Mouse (Mus musculus) heart, postnatal 0 days (tissue): Measurements from ENCODE around the gene Carmil1. TPM values are rescaled to one million over a fixed set of nuclear protein-coding genes. Genes with fewer than 3 reads are reported as not detected.

Experiments used
- ATAC-seq: fragments of 200-750 bp; cut with Nextera tagmentation; 2 replicates; pipeline ENCODE4 v1.8.0; 2017; ENCODE audit warnings: low read depth, moderate number of reproducible peaks, moderate library complexity; ENCODE audit not compliant: insufficient read depth
- DNase-seq: peaks from one replicate; pipeline ENCODE4 v3.0.0-alpha.2; 2016; ENCODE audit warnings: low spot score
- H3K27ac ChIP-seq: fragments of 300-500 bp; sonication (generic); 2 replicates; pipeline ENCODE4 v1.5.1; 2014; ENCODE audit warnings: low read depth, mild to moderate bottlenecking
- H3K27me3 ChIP-seq: fragments of 300-500 bp; sonication (generic); 2 replicates; pipeline ENCODE4 v1.6.1; 2014; ENCODE audit warnings: low read length, mixed read lengths; ENCODE audit not compliant: control insufficient read depth, insufficient read depth
- H3K36me3 ChIP-seq: fragments of 300-500 bp; sonication (generic); replicated peaks from 2 replicates; pipeline ENCODE4 v1.6.1; 2014; ENCODE audit warnings: low read length, mixed read lengths; ENCODE audit not compliant: control insufficient read depth, insufficient read depth
- H3K4me1 ChIP-seq: fragments of 300-500 bp; sonication (generic); 2 replicates; pipeline ENCODE4 v1.6.1; 2014; ENCODE audit warnings: antibody characterized with exemption; ENCODE audit not compliant: control insufficient read depth, insufficient read depth
- H3K4me2 ChIP-seq: fragments of 300-500 bp; sonication (generic); 2 replicates; pipeline ENCODE4 v1.6.1; 2014; ENCODE audit warnings: low read depth, mild to moderate bottlenecking, low read length, moderate library complexity
- H3K4me3 ChIP-seq: fragments of 300-500 bp; sonication (generic); 2 replicates; pipeline ENCODE4 v1.5.1; 2014; ENCODE audit warnings: low read depth, low read length
- H3K9ac ChIP-seq: fragments of 300-500 bp; sonication (generic); replicated peaks from 2 replicates; pipeline ENCODE4 v1.6.1; 2014; ENCODE audit warnings: low read depth, low read length, mixed read lengths
- H3K9me3 ChIP-seq: fragments of 300-500 bp; sonication (generic); replicated peaks from 2 replicates; pipeline ENCODE4 v1.6.1; 2016; ENCODE audit warnings: low read length; ENCODE audit not compliant: control insufficient read depth
- CTCF ChIP-seq: IDR thresholded peaks from 2 replicates; pipeline ENCODE4 v1.5.1; 2016; ENCODE audit warnings: antibody characterized with exemption, control low read depth, low read depth
- EP300 ChIP-seq: IDR thresholded peaks from 2 replicates; pipeline ENCODE4 v1.6.1; 2016; ENCODE audit warnings: antibody characterized with exemption, low read depth
- WGBS: fragments of 180-500 bp; shearing (Covaris S2); extraction: QIAGEN DNeasy Blood & Tissue Kit; methylation state at CpG from one replicate; pipeline ENCODE4 v1.1.7; 2014; 5-methylcytosine and 5-hydroxymethylcytosine counted together
- polyA plus RNA-seq: library from polyadenylated mRNA; unstranded; fragments of >200 nt; fragmentation: Nextera tagmentation; extraction: Ambion mirVana; gene quantifications from 2 replicates; pipeline ENCODE4 v1.2.1, GENCODE M21; 2015
- total RNA-seq: library from RNA; depleted of rRNA; stranded (reverse); fragments of >200 nt; gene quantifications from 2 replicates; pipeline ENCODE4 v1.2.3, GENCODE M21; 2014; ENCODE audit warnings: low replicate concordance

The Carmil1 gene
- total and polyA plus RNA-seq, 2 experiments from 2014 or later = 1.1 to 4.3 TPM

DNA sequence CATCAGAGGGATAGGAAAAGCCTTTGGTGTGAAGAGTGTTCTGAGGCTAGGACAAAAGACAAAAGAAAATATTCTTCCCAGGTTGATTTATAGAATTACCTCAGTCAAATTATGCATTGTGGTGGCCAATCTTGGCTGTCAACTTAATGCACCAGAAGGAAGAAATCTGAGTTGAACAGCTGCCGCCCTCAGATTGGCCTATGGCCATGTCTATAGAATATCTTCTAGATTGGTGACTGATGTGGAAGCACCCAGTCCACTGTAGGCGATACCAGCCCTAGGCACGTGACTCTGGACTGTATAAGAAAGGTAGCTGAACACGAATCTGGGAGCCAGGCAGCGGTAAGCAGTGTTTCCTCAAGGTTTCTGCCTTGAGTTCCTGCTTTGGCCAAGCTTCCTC, 134.1 kb downstream of the Carmil1 start:
- WGBS = 80% methylated on average over 5 of the region's 5 CpGs
- Histone ChIP-seq H3K27ac (no peak overlapping the region), H3K27me3 (peaks cover 22% of the 10 kb centered on the region), H3K9me3 (no peaks in the 10 kb centered on the region), H3K4me1 (peaks cover 5% of the 10 kb centered on the region), H3K9ac (no peak overlapping the region), H3K4me3 (no peak overlapping the region), H3K36me3 (no peaks in the 10 kb centered on the region), H3K4me2 (no peak overlapping the region)
- DNase-seq (no peak), ATAC-seq (no peak)
- TF ChIP-seq CTCF = no peak

DNA sequence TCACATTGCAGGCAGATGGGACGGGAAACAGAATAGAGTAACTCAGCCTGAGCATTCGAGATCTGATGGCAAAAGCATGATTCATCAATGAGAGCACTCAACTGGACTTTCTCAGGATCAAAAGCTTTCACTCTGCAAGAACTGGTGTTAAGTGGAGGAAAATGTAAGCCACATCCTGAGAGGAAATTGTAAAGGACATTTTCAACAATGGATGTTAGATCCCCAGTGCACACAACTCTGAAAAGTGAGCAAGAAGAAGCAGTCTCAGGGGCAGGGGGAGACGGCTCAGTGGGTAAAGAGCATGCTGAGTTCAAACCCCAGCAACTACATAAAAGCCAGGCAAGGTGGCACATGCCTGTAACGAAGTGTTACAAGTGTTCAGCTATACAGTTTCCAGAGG, 135.7 kb downstream of the Carmil1 start:
- H3K36me3 ChIP-seq = no peaks in the 10 kb centered on the region
- DNase-seq (no peak), ATAC-seq (no peak)
- H3K4me2 ChIP-seq = no peak overlapping the region
- no peak overlapping the region for H3K4me3 ChIP-seq
- peaks cover 37% of the 10 kb centered on the region for H3K27me3 ChIP-seq
- no peak for TF ChIP-seq CTCF
- no peak for TF ChIP-seq EP300
- H3K9ac ChIP-seq = no peak overlapping the region
- H3K9me3 ChIP-seq = no peaks in the 10 kb centered on the region
- WGBS = 48% methylated on average over 4 of the region's 4 CpGs
- H3K4me1 ChIP-seq = peaks cover 5% of the 10 kb centered on the region
- no peak overlapping the region for H3K27ac ChIP-seq

DNA sequence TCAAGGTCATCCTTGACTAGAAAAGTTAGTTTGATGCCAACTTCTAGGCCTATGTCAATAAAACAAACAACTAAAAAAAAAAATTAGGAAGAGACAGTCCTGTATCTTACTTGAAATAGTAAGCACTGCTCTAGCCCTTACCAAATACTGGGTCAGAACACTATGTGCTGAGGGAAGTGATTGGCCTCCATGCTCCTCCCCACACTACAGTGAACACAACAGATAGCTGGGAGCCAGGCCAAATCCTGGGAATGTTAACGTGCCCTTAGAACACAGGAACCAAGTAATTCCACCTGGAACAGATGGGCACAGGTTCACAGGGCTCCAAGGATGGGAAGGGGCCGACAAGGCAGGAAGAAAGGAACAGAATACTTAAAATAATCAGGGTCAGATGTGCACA, 136.5 kb downstream of the Carmil1 start:
- Histone ChIP-seq H3K4me2 (no peak overlapping the region), H3K9ac (no peak overlapping the region), H3K4me3 (no peak overlapping the region), H3K4me1 (peaks cover 5% of the 10 kb centered on the region), H3K27me3 (peaks cover 42% of the 10 kb centered on the region), H3K9me3 (no peaks in the 10 kb centered on the region), H3K36me3 (no peaks in the 10 kb centered on the region), H3K27ac (no peak overlapping the region)
- WGBS = 36% methylated on average over 2 of the region's 2 CpGs
- TF ChIP-seq CTCF = no peak
- no peak for TF ChIP-seq EP300
- DNase-seq = peak; percentile 18
- ATAC-seq = peak; percentile 71; the same call in 1 of the 2 replicates

DNA sequence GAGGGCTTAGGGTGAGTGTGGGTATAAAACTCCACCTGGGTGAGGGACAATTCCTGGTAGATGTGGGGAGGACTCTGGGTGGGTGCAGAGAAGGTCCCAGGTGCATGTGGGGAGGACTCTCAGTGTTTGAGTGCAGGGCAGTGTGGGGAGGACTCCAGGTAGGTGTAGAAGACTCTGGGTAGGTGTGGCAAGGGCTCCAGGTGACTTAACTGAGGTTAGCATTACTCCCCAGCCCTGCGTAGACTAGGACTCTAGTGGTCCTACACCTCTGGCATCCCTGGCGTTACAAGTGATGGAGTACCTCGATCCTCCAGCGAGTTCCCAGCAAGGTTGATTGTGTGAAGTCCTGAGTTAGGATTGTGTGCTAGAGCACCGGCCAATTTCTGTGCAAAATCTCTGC, 143.8 kb downstream of the Carmil1 start:
- no peak overlapping the region for H3K9ac ChIP-seq
- TF ChIP-seq EP300 (no peak), CTCF (no peak)
- peaks cover 1% of the 10 kb centered on the region for H3K4me1 ChIP-seq
- no peak overlapping the region for H3K27ac ChIP-seq
- DNase-seq (no peak), ATAC-seq (no peak)
- 91% methylated on average over 5 of the region's 5 CpGs for WGBS
- H3K4me2 ChIP-seq = no peak overlapping the region
- no peaks in the 10 kb centered on the region for H3K9me3 ChIP-seq
- H3K36me3 ChIP-seq = no peaks in the 10 kb centered on the region
- H3K4me3 ChIP-seq = no peak overlapping the region
- peaks cover 28% of the 10 kb centered on the region for H3K27me3 ChIP-seq

DNA sequence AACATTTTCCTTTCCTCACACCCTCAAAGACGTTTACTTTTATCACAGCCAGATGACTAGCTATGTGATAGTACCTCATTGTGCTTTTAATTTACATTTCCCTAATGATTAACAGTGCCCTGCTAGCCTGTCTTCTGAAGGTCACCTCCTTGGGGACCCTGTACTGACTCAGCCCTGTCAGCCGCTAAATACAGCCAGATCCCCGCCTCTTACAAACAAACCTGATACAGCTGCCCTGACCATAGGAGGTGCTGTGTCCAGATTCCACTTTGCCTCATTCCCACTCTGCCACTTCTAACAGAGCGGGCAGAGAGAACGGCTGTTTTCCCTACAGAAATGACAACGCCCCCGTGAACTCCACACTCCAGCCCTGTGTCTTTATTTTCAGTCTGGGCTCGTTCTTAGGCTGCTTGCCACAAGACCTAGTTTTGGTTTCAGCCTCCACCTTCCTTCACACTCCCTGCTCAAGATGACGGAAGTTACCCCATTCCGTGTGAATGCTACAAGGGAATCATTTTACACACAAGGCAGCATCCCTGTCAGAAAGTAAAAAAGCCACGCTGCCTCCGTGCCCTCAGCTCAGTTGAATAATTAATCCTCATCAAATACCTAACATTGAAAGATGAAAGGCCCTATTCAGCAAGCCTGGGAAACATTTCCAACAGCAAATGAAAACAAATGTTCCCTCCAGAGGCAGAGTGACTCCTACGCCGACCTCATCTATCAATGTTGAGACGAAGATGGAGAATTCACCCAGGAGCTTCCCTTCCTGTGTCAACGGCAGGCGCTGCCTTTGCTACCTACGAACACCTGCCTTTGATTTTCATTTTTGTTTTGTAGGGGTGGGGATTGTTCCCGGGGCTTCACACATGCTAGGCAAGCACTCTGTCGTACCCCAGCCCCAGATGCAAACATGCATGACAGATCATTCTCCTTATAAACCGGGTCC, 145.0 kb downstream of the Carmil1 start:
- TF ChIP-seq EP300 = no peak
- no peak for TF ChIP-seq CTCF
- Histone ChIP-seq H3K4me2 (no peak overlapping the region), H3K4me1 (no peaks in the 10 kb centered on the region), H3K27ac (no peak overlapping the region), H3K9ac (no peak overlapping the region), H3K4me3 (no peak overlapping the region), H3K36me3 (no peaks in the 10 kb centered on the region), H3K9me3 (no peaks in the 10 kb centered on the region), H3K27me3 (peaks cover 19% of the 10 kb centered on the region)
- ATAC-seq (no peak; the same call in 1 of the 2 replicates), DNase-seq (no peak)
- 64% methylated on average over 21 of the region's 21 CpGs for WGBS
